Mouse (Mus musculus) megakaryocyte, embryonic 14.5 days (primary cell): ENCODE data around the gene Edn1. TPM values are rescaled to one million over a fixed set of nuclear protein-coding genes. Genes with fewer than 3 reads are reported as not detected.

Experiments
- H3K27me3 ChIP-seq: replicated peaks from 2 replicates; pipeline ENCODE3; 2012; ENCODE audit warnings: inconsistent platforms
- H3K36me3 ChIP-seq: replicated peaks from 2 replicates; pipeline ENCODE3; 2012; ENCODE audit warnings: low read length, inconsistent platforms, mixed read lengths
- H3K4me1 ChIP-seq: 2 replicates; pipeline ENCODE4 v1.6.1; 2012; ENCODE audit warnings: inconsistent platforms
- H3K4me3 ChIP-seq: replicated peaks from 2 replicates; pipeline ENCODE3; 2012; ENCODE audit warnings: moderate library complexity, mild to moderate bottlenecking, inconsistent platforms
- H3K9me3 ChIP-seq: 2 replicates; pipeline ENCODE4 v1.6.1; 2012; ENCODE audit warnings: inconsistent platforms
- FLI1 ChIP-seq: IDR thresholded peaks from 2 replicates; pipeline ENCODE4 v1.6.1; 2012; ENCODE audit warnings: low read length, inconsistent platforms, mixed read lengths
- GATA1 ChIP-seq: IDR thresholded peaks from 3 replicates; pipeline ENCODE4 v1.6.1; 2012; ENCODE audit warnings: mixed read lengths, low read length, inconsistent platforms, borderline replicate concordance
- polyA plus RNA-seq: library from polyadenylated mRNA; stranded (reverse); fragments of >175 nt; gene quantifications from 2 replicates; pipeline ENCODE4 v1.2.3, GENCODE M21; 2012; ENCODE audit warnings: low replicate concordance; ENCODE audit not compliant: insufficient read depth

Gene Edn1
- polyA plus RNA-seq, 1 experiment: not detected

DNA sequence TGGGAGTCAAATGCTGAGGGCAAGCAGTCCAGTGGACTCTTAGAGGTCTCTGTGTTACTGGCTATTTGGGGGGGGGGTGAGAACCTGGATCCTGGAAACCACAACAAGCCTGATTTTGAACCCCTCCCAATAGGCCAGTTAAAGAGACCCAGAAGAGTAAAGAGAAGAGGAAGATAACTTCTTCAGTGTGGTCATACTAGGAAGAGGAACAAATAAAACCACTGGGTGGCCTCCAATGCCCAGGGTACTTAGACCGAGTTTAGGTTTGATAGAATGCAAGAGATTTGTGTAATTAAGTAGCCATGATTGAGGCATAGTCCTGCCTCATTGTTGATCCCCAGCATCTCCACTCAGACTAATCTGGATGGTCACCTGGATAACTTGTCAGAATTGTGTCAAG, 14.4 kb downstream of the Edn1 start:
- H3K9me3 ChIP-seq: 0 out of 2 replicates have a peak, but pooled peaks cover 3% of the 10 kb centered on the region
- peaks cover 2% of the 10 kb centered on the region for H3K27me3 ChIP-seq
- no peaks in the 10 kb centered on the region for H3K36me3 ChIP-seq
- no peak for TF ChIP-seq GATA1
- TF ChIP-seq FLI1: no peak
- no peaks in the 10 kb centered on the region for H3K4me1 ChIP-seq
- H3K4me3 ChIP-seq: no peak overlapping the region

DNA sequence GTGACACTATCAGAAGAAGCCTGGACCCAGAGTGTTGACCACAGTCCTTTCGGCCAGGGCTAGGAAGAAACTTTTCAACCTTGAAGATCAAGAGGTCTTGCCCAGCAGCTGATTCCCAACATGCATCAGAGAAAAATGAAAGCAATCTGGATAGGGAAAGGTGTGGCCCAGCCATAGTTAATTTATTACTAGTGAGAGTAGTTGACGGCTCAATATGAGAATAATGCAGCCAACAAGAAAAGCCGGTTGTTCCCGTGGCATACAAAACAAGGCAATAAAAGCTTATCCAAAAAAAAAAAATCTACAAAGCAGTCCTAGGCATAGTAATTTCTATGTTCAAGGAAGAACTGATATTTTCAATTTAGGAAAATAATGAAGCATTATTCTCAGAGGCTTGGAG, 16.5 kb downstream of the Edn1 start:
- Histone ChIP-seq H3K4me3 (no peak overlapping the region), H3K9me3 (0 out of 2 replicates have a peak, but pooled peaks cover 5% of the 10 kb centered on the region), H3K36me3 (no peaks in the 10 kb centered on the region), H3K4me1 (no peaks in the 10 kb centered on the region), H3K27me3 (no peaks in the 10 kb centered on the region)
- TF ChIP-seq FLI1 (no peak), GATA1 (no peak)

DNA sequence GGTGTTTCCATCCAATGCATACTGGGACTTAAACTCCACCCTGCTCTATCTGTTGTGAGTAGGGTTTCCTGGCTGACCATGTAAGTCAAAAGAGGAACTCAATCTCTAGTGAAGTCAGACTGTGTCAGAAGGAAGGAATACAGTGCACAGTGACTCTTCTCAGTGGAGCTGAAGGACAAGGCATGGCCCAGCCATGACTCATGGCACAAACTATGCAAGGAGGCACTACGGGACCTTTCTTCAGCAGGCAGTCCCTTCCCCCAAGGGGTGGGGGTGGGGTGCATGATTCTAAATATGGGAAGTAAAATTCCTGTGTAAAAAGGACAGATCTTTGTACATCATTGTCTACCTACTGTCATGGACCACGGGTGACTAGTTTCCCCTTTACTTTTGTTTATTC, 27.3 kb downstream of the Edn1 start:
- no peaks in the 10 kb centered on the region for H3K36me3 ChIP-seq
- H3K27me3 ChIP-seq: no peaks in the 10 kb centered on the region
- no peak overlapping the region for H3K4me3 ChIP-seq
- H3K4me1 ChIP-seq: peaks cover 3% of the 10 kb centered on the region; the same call in 1 of the 2 replicates
- TF ChIP-seq FLI1 (no peak), GATA1 (no peak)
- peaks cover 3% of the 10 kb centered on the region; the same call in 1 of the 2 replicates for H3K9me3 ChIP-seq

DNA sequence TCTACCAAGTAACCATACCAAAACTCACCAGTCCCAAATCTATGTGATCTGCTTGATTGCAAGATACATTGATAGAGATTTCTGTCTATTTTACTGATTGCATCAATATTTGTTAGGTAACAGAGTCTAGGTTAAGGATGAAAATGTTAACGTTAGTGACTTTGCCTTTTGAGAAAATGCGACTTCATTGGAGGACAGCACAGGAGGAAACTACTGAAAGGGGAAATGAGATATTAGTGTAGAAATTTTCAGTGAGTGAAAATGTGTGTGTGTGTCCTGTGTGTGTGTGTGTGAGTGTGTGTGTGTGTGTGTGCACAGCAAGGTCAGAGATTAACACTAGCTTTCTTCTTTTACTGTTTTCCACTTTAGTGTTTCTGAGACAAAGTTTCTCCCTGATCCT, 29.8 kb downstream of the Edn1 start:
- Histone ChIP-seq H3K36me3 (no peaks in the 10 kb centered on the region), H3K4me1 (peaks cover 3% of the 10 kb centered on the region; the same call in 1 of the 2 replicates), H3K27me3 (no peaks in the 10 kb centered on the region), H3K4me3 (no peak overlapping the region), H3K9me3 (peaks cover 3% of the 10 kb centered on the region; the same call in 1 of the 2 replicates)
- no peak for TF ChIP-seq FLI1

DNA sequence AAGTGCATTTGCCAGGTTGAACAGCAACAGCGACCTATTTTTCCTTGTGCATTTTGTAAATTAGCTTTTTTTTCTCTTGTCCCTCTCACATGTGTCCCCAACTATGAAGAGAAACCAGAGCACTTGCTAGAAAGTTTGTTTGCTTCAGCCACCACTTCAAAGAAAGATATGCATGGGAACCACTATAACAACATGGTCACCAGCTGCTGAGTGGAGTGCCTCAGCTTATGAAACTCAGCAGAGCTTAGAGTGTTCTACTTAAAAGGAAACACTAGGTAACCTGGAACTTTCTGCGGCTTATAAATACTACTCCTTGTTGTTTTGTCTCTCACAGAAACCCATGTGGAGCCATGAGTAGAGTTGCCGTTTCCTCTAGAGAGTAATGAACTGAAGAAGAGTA, 33.7 kb downstream of the Edn1 start:
- H3K4me3 ChIP-seq: no peak overlapping the region
- H3K9me3 ChIP-seq: no peaks in the 10 kb centered on the region
- no peaks in the 10 kb centered on the region for H3K27me3 ChIP-seq
- no peaks in the 10 kb centered on the region for H3K36me3 ChIP-seq
- no peak for TF ChIP-seq GATA1
- TF ChIP-seq FLI1: no peak
- H3K4me1 ChIP-seq: no peaks in the 10 kb centered on the region

DNA sequence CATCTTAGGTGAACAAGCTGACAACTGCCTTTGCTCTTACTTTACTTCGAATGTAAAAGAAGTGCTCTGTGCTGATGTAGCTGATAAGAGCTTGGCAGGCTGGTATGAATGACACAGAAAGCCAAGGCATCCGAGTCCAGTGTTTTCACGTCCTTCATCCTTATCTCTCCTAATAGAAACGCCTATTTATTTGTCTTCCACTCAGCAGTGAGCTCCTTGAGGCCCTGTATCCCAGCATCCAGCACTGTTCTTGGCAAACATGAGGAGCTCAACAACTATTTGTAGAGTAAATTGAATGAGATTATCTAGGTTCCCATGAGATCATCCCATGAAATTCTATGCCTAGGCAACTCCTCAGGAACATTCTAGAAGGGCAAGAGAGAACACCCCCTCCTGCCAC, 35.1 kb downstream of the Edn1 start:
- Histone ChIP-seq H3K4me3 (no peak overlapping the region), H3K4me1 (no peaks in the 10 kb centered on the region), H3K9me3 (no peaks in the 10 kb centered on the region), H3K36me3 (no peaks in the 10 kb centered on the region), H3K27me3 (no peaks in the 10 kb centered on the region)
- TF ChIP-seq FLI1 (no peak), GATA1 (no peak)

DNA sequence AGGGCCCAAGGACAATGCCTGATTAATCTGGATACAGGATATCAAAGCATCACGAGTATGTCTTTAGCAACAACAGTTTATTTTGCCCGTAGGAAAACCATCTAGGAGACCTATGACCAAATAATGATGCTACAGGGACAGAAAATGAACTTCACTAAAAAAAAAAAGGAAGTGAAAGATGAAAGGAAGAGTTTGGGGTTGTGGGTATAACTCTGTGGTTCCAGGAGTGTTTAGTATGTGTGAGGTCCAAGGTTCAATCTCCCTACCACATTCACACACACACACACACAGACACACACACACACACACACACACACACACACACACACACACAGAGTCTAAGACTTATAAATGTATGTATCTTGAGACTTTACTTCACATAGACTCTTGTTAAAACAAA, 35.8 kb downstream of the Edn1 start:
- Histone ChIP-seq H3K9me3 (no peaks in the 10 kb centered on the region), H3K4me1 (no peaks in the 10 kb centered on the region), H3K4me3 (no peak overlapping the region), H3K27me3 (no peaks in the 10 kb centered on the region), H3K36me3 (no peaks in the 10 kb centered on the region)
- no peak for TF ChIP-seq FLI1
- TF ChIP-seq GATA1: no peak

DNA sequence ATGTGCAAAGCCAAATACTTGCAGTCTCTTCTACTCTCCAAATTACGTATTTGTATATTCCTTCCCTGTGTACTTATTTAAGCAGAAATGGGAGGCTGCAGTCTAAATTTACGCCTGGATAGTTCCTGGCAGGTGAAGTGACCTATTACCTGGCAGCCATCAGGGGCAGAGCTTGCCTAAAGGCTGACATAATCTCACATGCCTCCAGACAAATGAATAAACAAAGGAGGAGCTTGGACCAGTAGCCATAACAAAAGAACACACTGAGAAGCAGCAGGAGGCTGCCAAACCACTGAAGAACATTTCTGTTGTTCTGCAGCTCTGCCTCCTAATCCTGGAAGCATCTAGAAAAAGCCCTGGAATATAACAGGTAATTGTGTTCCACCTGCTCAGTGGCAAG, 38.2 kb downstream of the Edn1 start:
- H3K4me1 ChIP-seq: no peaks in the 10 kb centered on the region
- H3K9me3 ChIP-seq: peaks cover 5% of the 10 kb centered on the region
- no peak overlapping the region for H3K4me3 ChIP-seq
- TF ChIP-seq FLI1 (no peak), GATA1 (no peak)
- H3K36me3 ChIP-seq: no peaks in the 10 kb centered on the region
- no peaks in the 10 kb centered on the region for H3K27me3 ChIP-seq

DNA sequence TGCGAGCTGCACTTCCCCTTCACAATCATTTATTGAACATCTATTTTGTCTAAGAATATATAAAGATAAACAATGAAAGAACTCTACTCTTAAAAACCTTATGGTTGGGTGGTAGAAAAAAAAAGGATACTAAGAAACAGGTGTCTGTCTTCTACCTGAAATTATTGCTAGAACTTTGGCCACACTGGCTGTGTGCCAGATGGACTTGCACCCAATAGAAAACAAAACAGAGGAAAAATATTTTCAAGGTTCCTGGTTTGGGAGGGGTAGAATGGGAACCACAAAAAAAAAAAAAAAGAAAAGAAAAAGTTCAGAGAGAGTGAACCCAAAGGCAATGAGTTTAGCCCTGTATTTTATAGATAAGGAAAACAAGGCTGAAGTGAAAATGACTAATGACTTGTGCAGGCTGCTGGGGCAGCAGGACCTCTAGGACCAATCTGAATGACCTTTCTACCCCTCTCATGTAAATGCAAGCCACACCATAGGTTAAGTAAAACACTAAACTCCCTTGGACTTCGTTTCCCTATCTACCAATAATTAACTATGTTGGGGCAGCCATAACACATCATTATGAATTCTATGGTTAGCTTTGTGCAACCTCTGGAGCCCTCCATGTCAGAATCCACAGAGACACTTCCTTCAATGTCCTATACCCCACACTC, 40.7 kb downstream of the Edn1 start:
- Histone ChIP-seq H3K9me3 (peaks cover 12% of the 10 kb centered on the region), H3K4me3 (no peak overlapping the region), H3K27me3 (no peaks in the 10 kb centered on the region), H3K36me3 (no peaks in the 10 kb centered on the region), H3K4me1 (no peaks in the 10 kb centered on the region)
- TF ChIP-seq FLI1 (no peak), GATA1 (no peak)

DNA sequence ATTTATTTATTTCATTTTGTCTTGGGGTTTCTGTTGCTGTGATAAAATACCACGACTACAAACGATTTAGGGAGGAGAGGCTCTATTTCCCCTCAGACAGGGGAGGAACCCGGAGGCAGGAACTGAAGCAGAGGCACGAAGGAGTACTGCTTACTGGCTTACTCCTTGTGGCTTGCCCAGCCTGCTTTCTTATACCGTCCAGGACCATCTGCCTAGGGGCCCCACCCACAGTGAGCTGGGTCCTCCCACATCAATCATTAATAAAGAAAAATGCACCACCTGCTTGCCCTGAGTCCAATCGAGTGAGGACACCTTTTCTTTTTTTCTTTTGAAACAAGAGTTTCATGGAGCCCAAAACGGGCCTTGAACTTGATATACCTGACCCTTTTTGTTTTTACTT, 44.2 kb downstream of the Edn1 start:
- TF ChIP-seq FLI1: no peak
- Histone ChIP-seq H3K9me3 (peaks cover 17% of the 10 kb centered on the region), H3K27me3 (no peaks in the 10 kb centered on the region), H3K36me3 (no peaks in the 10 kb centered on the region), H3K4me3 (no peak overlapping the region), H3K4me1 (no peaks in the 10 kb centered on the region)

DNA sequence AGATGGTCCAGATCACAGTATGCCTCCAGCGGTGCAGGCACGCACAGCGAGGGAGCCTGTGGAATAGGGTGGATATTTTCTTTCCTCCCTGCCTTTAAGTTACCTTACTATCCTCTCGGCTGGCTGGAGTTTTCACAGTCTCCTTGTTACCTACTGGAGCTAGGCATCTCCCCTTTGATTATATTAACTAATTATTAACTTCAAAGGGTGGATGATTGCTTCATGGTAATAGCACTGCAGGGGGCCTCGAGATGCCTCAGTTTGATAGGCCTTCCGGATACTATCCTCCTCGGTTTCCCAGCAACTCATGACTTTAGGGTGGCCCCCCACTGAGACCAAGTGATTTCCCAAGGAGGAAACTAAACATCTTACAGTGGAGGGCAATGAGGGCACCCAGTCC, 45.1 kb downstream of the Edn1 start:
- Histone ChIP-seq H3K9me3 (peaks cover 19% of the 10 kb centered on the region), H3K36me3 (no peaks in the 10 kb centered on the region), H3K27me3 (peaks cover under 1% of the 10 kb centered on the region), H3K4me3 (no peak overlapping the region), H3K4me1 (no peaks in the 10 kb centered on the region)
- TF ChIP-seq GATA1: no peak
- TF ChIP-seq FLI1: no peak
